Mouse (Mus musculus): ENCODE measurements around the gene Eif4g3.

DNA sequence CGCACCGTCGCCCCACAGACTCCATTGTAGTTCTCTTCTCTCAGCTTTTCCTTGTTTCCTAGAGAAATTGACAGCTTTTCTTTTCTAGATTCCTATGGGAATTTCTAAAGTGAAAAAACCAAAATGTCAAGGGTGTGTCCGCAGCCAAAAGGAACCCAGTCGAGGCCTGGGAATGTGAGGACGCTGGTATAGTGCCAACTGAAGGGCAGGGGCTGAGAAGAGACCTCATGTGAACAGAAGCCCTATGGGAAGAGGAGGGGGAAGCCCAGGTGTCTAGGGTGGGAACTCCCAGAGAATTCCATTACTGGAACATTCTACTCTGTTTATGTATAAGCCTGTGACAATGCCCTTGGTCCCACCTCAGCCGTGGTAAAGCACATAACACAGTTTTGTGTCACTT, 145.4 kb downstream of the Eif4g3 start:
- no peak for TF ChIP-seq CTCF (IDR thresholded peaks at IDR 0.05; ENCODE audit: low read depth)
- TF ChIP-seq EP300 (IDR thresholded peaks at IDR 0.05; ENCODE audit: low read depth) = no peak
